Mouse (Mus musculus) hindbrain, embryonic 13.5 days (tissue): ENCODE results near the gene Zfp473. TPM values are rescaled to one million over a fixed set of nuclear protein-coding genes. Genes with fewer than 3 reads are reported as not detected.
A peak's percentile ranks its signal among the peaks of the same experiment; 100 is the strongest.

Experiments used
- ATAC-seq: fragments of 200-750 bp; cut with Nextera tagmentation; 2 replicates; pipeline ENCODE4 v1.8.0; 2017; ENCODE audit warnings: moderate TSS enrichment; ENCODE audit not compliant: low FRiP score
- H3K27ac ChIP-seq: fragments of 300-500 bp; sonication (generic); 2 replicates; pipeline ENCODE4 v1.5.1; 2015; ENCODE audit warnings: inconsistent platforms, mild to moderate bottlenecking, moderate library complexity
- H3K27me3 ChIP-seq: fragments of 300-500 bp; sonication (generic); 2 replicates; pipeline ENCODE4 v1.6.1; 2015; ENCODE audit warnings: mild to moderate bottlenecking, inconsistent platforms
- H3K36me3 ChIP-seq: fragments of 300-500 bp; sonication (generic); 2 replicates; pipeline ENCODE4 v1.6.1; 2015; ENCODE audit warnings: mild to moderate bottlenecking, inconsistent platforms
- H3K4me1 ChIP-seq: fragments of 300-500 bp; sonication (generic); replicated peaks from 2 replicates; pipeline ENCODE4 v1.6.1; 2015; ENCODE audit warnings: inconsistent platforms
- H3K4me2 ChIP-seq: fragments of 300-500 bp; sonication (generic); 2 replicates; pipeline ENCODE4 v1.6.1; 2015; ENCODE audit warnings: inconsistent platforms, mild to moderate bottlenecking, moderate library complexity
- H3K4me3 ChIP-seq: fragments of 300-500 bp; sonication (generic); 2 replicates; pipeline ENCODE4 v1.5.1; 2015; ENCODE audit warnings: mild to moderate bottlenecking, inconsistent platforms
- H3K9ac ChIP-seq: fragments of 300-500 bp; sonication (generic); 2 replicates; pipeline ENCODE4 v1.6.1; 2015; ENCODE audit warnings: mild to moderate bottlenecking, inconsistent platforms
- H3K9me3 ChIP-seq: fragments of 300-500 bp; sonication (generic); 2 replicates; pipeline ENCODE4 v1.6.1; 2016; ENCODE audit warnings: inconsistent platforms
- WGBS: fragments of 180-500 bp; shearing (Covaris S2); methylation state at CpG from one replicate; pipeline ENCODE4 v1.1.7; 2015; 5-methylcytosine and 5-hydroxymethylcytosine counted together
- polyA plus RNA-seq: library from polyadenylated mRNA; unstranded; fragments of >200 nt; fragmentation: Nextera tagmentation; extraction: Ambion mirVana; gene quantifications from 2 replicates; pipeline ENCODE4 v1.2.1, GENCODE M21; 2015

The Zfp473 gene
- polyA plus RNA-seq, 1 experiment from 2014 or later, result 0.78 TPM

DNA sequence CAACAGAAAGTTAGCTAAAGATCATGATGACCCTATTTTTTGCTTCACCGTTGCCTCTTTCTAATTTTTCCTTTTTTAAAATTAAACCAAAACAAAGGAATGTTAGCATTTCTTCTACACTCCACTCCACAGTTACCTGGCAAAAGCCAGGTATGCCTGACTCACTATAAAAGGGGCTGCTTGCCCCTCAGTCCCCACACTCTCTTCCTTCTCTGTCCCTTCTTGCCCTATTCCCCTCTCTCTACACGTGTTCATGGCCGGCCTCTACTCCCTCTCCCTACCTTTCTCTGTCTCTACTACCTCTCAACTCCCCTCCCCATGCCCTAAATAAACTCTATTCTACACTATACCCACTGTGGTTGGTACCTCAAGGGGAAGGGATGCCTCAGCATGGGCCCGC is 3.7 kb downstream of the Zfp473 start:
- Histone ChIP-seq H3K4me3 (no peak overlapping the region), H3K9ac (no peak overlapping the region), H3K27ac (no peak overlapping the region), H3K27me3 (no peaks in the 10 kb centered on the region), H3K4me1 (peaks cover 36% of the 10 kb centered on the region), H3K9me3 (no peaks in the 10 kb centered on the region), H3K4me2 (peak overlapping the region; percentile 59; the same call in 1 of the 2 replicates), H3K36me3 (peaks cover 2% of the 10 kb centered on the region)
- ATAC-seq, result no peak
- WGBS, result 67% methylated on average over 4 of the region's 4 CpGs

- Histone ChIP-seq H3K9me3 (no peaks in the 10 kb centered on the region), H3K4me2 (peak overlapping the region; percentile 72), H3K27ac (peak overlapping the region; percentile 70), H3K27me3 (no peaks in the 10 kb centered on the region), H3K36me3 (no peaks in the 10 kb centered on the region), H3K4me1 (peaks cover 36% of the 10 kb centered on the region), H3K4me3 (peak overlapping the region; percentile 49), H3K9ac (peak overlapping the region; percentile 74)
- peak; percentile 57 for ATAC-seq
- under 1% methylated on average over 18 of the region's 18 CpGs for WGBS
Measured at GRCm38 (mm10) chr7:44745076-44745475, 5.8 kb downstream of the Zfp473 start.

- Histone ChIP-seq H3K4me2 (peak overlapping the region; percentile 72), H3K9ac (peak overlapping the region; percentile 74), H3K9me3 (no peaks in the 10 kb centered on the region), H3K27me3 (no peaks in the 10 kb centered on the region), H3K27ac (no peak overlapping the region), H3K36me3 (no peaks in the 10 kb centered on the region), H3K4me3 (peak overlapping the region; percentile 49), H3K4me1 (peaks cover 32% of the 10 kb centered on the region)
- WGBS, result 38% methylated on average over 9 of the region's 9 CpGs
- no peak for ATAC-seq
Measured at GRCm38 (mm10) chr7:44744270-44744669, 6.6 kb downstream of the Zfp473 start.

DNA sequence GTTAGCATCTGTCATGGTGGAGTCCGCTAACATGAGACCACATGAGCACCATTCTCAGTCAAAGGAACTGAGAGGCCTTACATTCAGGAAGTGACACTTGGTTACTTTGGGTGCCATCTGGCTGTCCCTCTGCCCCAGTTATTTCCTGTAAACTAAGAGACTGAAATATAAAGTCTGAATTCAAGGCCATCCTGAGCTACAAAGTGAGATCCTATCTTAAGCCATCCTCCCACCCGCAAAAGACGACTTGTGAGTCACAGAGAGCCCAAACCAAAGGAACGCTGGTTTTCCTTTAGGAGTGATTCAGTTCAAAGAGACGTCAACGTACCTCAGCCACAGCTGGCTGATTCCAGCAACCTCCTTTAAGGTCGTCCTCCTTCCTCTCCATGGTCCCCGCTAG is 9.5 kb downstream of the Zfp473 start:
- no peak for ATAC-seq
- WGBS, result 86% methylated on average over 8 of the region's 8 CpGs
- H3K4me3 ChIP-seq, result no peak overlapping the region
- H3K36me3 ChIP-seq, result peaks cover 8% of the 10 kb centered on the region; the same call in 1 of the 2 replicates
- no peak overlapping the region for H3K27ac ChIP-seq
- no peak overlapping the region for H3K4me2 ChIP-seq
- H3K9ac ChIP-seq, result no peak overlapping the region
- peaks cover 17% of the 10 kb centered on the region for H3K4me1 ChIP-seq
- H3K9me3 ChIP-seq, result no peaks in the 10 kb centered on the region
- H3K27me3 ChIP-seq, result no peaks in the 10 kb centered on the region

- ATAC-seq, result no peak
- Histone ChIP-seq H3K36me3 (peaks cover 29% of the 10 kb centered on the region), H3K4me1 (no peaks in the 10 kb centered on the region), H3K4me3 (no peak overlapping the region), H3K27ac (no peak overlapping the region), H3K9me3 (no peaks in the 10 kb centered on the region), H3K9ac (no peak overlapping the region), H3K27me3 (no peaks in the 10 kb centered on the region), H3K4me2 (no peak overlapping the region)
- WGBS, result 89% methylated on average over 9 of the region's 9 CpGs
Measured at GRCm38 (mm10) chr7:44733723-44734122, 17.1 kb downstream of the Zfp473 start.

DNA sequence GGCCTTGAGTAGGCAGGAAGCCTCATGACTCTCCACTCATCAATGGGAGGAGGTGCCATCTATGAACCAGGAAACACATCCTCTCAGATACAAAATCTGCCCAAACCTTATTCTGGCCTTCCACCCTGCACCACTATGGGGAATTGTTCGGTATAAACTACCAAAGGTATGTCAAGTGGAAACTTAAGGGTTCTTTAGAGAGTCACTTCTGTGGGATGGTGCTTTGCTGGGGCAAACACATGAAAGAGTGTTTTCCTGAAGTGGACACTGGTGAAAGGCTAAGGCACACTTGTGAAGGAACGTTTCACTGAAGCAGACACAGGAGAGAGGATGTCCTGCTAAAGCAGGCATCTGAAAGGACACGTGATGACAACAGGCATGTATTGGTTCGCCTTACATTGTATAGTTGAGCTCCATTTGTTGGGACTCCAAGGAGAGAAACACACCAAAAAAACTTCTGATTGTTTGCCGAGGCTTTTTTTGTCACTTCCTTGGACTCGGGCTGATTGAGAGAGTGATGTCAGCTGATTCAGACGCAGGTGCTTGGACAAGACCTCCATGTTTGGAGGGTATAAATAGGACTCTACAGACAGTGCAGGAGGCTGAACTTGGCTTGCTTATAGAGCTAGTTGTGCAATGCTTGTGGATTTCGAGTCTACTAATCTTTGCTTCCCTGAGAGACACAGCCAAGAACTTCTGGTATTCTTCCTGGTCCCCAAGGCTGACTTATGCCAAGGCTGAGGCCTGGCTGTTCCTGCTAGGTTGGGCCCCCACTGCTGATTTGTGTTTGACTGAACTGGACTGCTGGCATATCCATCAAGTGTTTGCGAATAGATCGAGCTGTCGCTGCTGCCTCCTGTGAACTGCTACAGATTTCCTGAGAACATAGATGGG is 22.5 kb downstream of the Zfp473 start:
- Histone ChIP-seq H3K4me3 (no peak overlapping the region), H3K9ac (no peak overlapping the region), H3K4me2 (no peak overlapping the region), H3K4me1 (no peaks in the 10 kb centered on the region), H3K9me3 (no peaks in the 10 kb centered on the region; the same call in 1 of the 2 replicates), H3K27me3 (0 out of 2 replicates have a peak, but pooled peaks cover 3% of the 10 kb centered on the region), H3K27ac (no peak overlapping the region), H3K36me3 (peaks cover 9% of the 10 kb centered on the region)
- ATAC-seq, result no peak
- WGBS, result 90% methylated on average over 11 of the region's 11 CpGs

- no peak overlapping the region for H3K4me2 ChIP-seq
- 0 out of 2 replicates have a peak, but pooled peaks cover 3% of the 10 kb centered on the region for H3K4me1 ChIP-seq
- H3K36me3 ChIP-seq, result no peaks in the 10 kb centered on the region; the same call in 1 of the 2 replicates
- H3K9ac ChIP-seq, result no peak overlapping the region
- H3K27ac ChIP-seq, result no peak overlapping the region
- no peak for ATAC-seq
- H3K27me3 ChIP-seq, result 0 out of 2 replicates have a peak, but pooled peaks cover 3% of the 10 kb centered on the region
- no peaks in the 10 kb centered on the region; the same call in 1 of the 2 replicates for H3K9me3 ChIP-seq
- WGBS, result 70% methylated on average over 5 of the region's 5 CpGs
- H3K4me3 ChIP-seq, result no peak overlapping the region
Measured at GRCm38 (mm10) chr7:44727151-44727550, 23.7 kb downstream of the Zfp473 start.

DNA sequence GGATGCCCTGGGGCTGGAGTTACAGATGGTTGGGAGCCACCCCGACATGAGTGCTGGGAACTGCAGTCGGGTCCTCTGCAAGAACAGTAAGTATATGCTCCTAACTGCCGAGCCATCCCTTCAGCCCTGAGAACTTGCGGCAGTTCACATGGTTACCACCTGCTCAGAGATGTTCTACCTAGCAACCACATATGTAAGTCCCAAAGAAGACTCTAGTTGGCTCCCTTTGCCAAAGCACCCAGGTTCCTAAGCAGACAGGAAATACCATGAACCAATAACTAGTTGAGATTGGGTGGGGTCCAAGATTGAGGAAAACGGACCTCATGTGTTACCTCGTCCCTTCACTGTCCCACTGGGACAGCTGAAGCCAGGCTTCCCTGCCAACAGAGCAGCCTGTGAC is 24.5 kb downstream of the Zfp473 start:
- no peak overlapping the region for H3K27ac ChIP-seq
- 0 out of 2 replicates have a peak, but pooled peaks cover 3% of the 10 kb centered on the region for H3K27me3 ChIP-seq
- H3K4me1 ChIP-seq, result 0 out of 2 replicates have a peak, but pooled peaks cover 3% of the 10 kb centered on the region
- no peak for ATAC-seq
- whole genome bisulfite sequencing, result 80% methylated on average over 6 of the region's 6 CpGs
- H3K4me3 ChIP-seq, result no peak overlapping the region
- no peak overlapping the region for H3K4me2 ChIP-seq
- no peak overlapping the region for H3K9ac ChIP-seq
- no peaks in the 10 kb centered on the region for H3K36me3 ChIP-seq
- H3K9me3 ChIP-seq, result no peaks in the 10 kb centered on the region; the same call in 1 of the 2 replicates

- no peak for ATAC-seq
- no peak overlapping the region for H3K4me3 ChIP-seq
- 0 out of 2 replicates have a peak, but pooled peaks cover 3% of the 10 kb centered on the region for H3K27me3 ChIP-seq
- no peaks in the 10 kb centered on the region for H3K36me3 ChIP-seq
- H3K4me2 ChIP-seq, result no peak overlapping the region
- 0 out of 2 replicates have a peak, but pooled peaks cover 3% of the 10 kb centered on the region for H3K4me1 ChIP-seq
- H3K9me3 ChIP-seq, result no peaks in the 10 kb centered on the region; the same call in 1 of the 2 replicates
- 23% methylated on average over 7 of the region's 7 CpGs for WGBS
- H3K9ac ChIP-seq, result no peak overlapping the region
- no peak overlapping the region for H3K27ac ChIP-seq
Measured at GRCm38 (mm10) chr7:44724316-44724715, 26.5 kb downstream of the Zfp473 start.

GRCm38 (mm10) chr7:44722058-44722457 is 28.8 kb downstream of the Zfp473 start:
- Histone ChIP-seq H3K4me3 (no peak overlapping the region), H3K27ac (no peak overlapping the region), H3K27me3 (0 out of 2 replicates have a peak, but pooled peaks cover 3% of the 10 kb centered on the region), H3K36me3 (no peaks in the 10 kb centered on the region), H3K4me2 (no peak overlapping the region), H3K9me3 (no peaks in the 10 kb centered on the region), H3K9ac (no peak overlapping the region), H3K4me1 (0 out of 2 replicates have a peak, but pooled peaks cover 3% of the 10 kb centered on the region)
- no peak for ATAC-seq
- 88% methylated on average over 5 of the region's 5 CpGs for WGBS

GRCm38 (mm10) chr7:44709881-44710280 is 41.0 kb downstream of the Zfp473 start:
- Histone ChIP-seq H3K27ac (no peak overlapping the region), H3K9ac (no peak overlapping the region), H3K9me3 (no peaks in the 10 kb centered on the region), H3K27me3 (no peaks in the 10 kb centered on the region), H3K4me2 (no peak overlapping the region), H3K36me3 (no peaks in the 10 kb centered on the region), H3K4me3 (no peak overlapping the region), H3K4me1 (no peaks in the 10 kb centered on the region)
- 85% methylated on average over 5 of the region's 5 CpGs for WGBS
- no peak for ATAC-seq

DNA sequence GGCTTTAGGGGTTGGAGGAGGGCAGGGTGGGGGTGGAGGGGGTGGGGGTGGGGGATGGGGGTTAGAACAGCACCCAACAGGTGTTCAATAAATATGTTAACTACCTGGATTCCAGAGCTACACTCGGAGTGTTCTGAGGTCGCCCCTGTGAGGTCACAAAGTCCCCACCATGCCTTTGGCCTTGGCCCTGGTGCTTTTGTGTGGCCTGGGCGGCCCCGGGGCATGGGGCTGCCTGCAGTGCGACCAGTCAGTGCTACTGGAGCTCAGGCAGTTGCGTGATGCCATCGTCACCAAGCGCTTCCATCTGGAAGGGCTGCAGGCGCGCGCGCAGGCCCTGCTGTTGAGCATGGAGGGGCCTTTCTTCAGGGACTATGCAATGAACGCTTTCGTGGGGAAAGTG is 42.3 kb downstream of the Zfp473 start, which contains the start of gene Izumo2:
Gene Izumo2 (plus strand): TSS at position 169 of the 400 bp plus-strand sequence.
- Histone ChIP-seq H3K27me3 (no peaks in the 10 kb centered on the region), H3K4me2 (no peak within 1 kb of the TSS), H3K9ac (no peak within 1 kb of the TSS), H3K4me1 (no peaks in the 10 kb centered on the region), H3K4me3 (no peak within 1 kb of the TSS), H3K27ac (no peak within 1 kb of the TSS), H3K36me3 (no peaks in the 10 kb centered on the region), H3K9me3 (no peaks in the 10 kb centered on the region)
- no peak for ATAC-seq
- 71% methylated on average over 14 of the region's 14 CpGs for WGBS
